Mouse (Mus musculus): ENCODE measurements at regions not wholly inside any gene's neighbourhood (a gene's known extent, or its start where the extent isn't known, plus 50 kb on each side); places are given as distances from the start of the nearest gene placed in this dataset.

- TF ChIP-seq CTCF (IDR thresholded peaks at IDR 0.05) (no peak), EP300 (IDR thresholded peaks at IDR 0.05) (no peak)
Measured at GRCm38 (mm10) chrX:12284741-12285140, 124.6 kb upstream of the Bcor start.
